Comparison of ENCODE assay signal across 12 mouse cellular contexts in genomic region chr5:64003302-64003701, GRCm38 (mm10).
"Had no signal": no experiment of that assay in that cellular context is flagged by ENCODE, and none has a peak within 500 bp of the region (broad histone marks: within the 10 kb centered on the region; RNA-seq: fewer than 3 reads in every experiment).

No protein-coding gene starts in this region.

- DNase-seq: retina, postnatal 1 day; right cerebral cortex, adult 18-20 months; right cerebral cortex, postnatal 14 days; right cerebral cortex, postnatal 25 days; right cerebral cortex, postnatal 4 days; spleen, adult 18-20 months; thymus, adult 18-20 months; thymus, adult 2 months; thymus, postnatal 14 days; thymus, postnatal 25 days; thymus, postnatal 36 days; thymus, postnatal 4 days had no signal
